Mouse (Mus musculus) pancreas, adult 10 weeks (tissue): ENCODE data around the gene Oca2. TPM values are rescaled to one million over a fixed set of nuclear protein-coding genes. Genes with fewer than 3 reads are reported as not detected.

Experiments
- polyA plus RNA-seq: library from polyadenylated mRNA; stranded (reverse); fragments of 350-450 nt; fragmentation: Illumina TruSeq; extraction: RNeasy Lipid Tissue Mini Kit (QIAGEN cat#74804); gene quantifications from one replicate; pipeline ENCODE4 v1.2.3, GENCODE M21; 2015; ENCODE audit warnings: low read depth, low replicate concordance; ENCODE audit not compliant: insufficient read depth

The Oca2 gene
- polyA plus RNA-seq = not detected

DNA sequence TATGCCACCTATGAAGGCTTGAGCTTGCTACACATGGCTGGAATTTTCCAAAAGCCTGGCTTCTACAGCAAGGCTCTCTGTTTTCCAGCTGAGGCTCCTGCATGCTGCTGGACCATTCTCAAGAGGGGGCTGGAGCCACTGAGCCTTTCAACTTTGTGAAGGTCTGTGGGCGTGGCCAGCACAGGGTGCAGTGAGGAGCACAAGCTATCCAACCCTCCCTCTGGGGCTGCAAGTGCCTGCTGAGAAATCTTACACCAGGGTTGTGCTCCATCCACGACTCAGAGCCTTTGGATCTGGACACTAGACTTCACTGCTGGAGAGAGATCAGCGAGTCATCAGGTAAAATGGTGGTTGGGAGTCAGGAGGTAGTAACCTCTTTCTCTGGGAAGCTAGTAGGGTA, at the start of gene Oca2:
TSS of gene Oca2 (plus strand) at position 218 of the 400 bp plus-strand sequence.

Other genes starting within 250 kb of the Oca2 start
- 1.2 TPM for gene Nipa1, start 219.8 kb upstream of the Oca2 start, polyA plus RNA-seq
- 12.6 TPM for gene Herc2, start 189.6 kb upstream of the Oca2 start, polyA plus RNA-seq